Mouse (Mus musculus) myocyte (in vitro differentiated cells): ENCODE measurements around the gene Eif5b.

ENCODE experiments used
- MAX ChIP-seq: IDR thresholded peaks from one replicate; pipeline ENCODE4 v1.6.1; 2011; ENCODE audit warnings: low read depth, mild to moderate bottlenecking, control low read depth
- MYOG ChIP-seq, 3 experiments: IDR thresholded peaks; one replicate each; pipeline ENCODE4 v1.6.1; 2011; ENCODE audit warnings: control low read depth in 2 of 3, low read depth in 2 of 3, mild to moderate bottlenecking in 2 of 3; ENCODE audit not compliant: insufficient read length in 2 of 3, control insufficient read depth in 1 of 3, insufficient read depth in 1 of 3
- POLR2A ChIP-seq: IDR thresholded peaks from one replicate; pipeline ENCODE4 v1.6.1; 2011; ENCODE audit warnings: low read depth, mild to moderate bottlenecking, control low read depth, moderate library complexity; ENCODE audit not compliant: insufficient read length
- REST ChIP-seq: IDR thresholded peaks from one replicate; pipeline ENCODE4 v1.6.1; 2011; ENCODE audit warnings: mild to moderate bottlenecking, control low read depth, moderate library complexity; ENCODE audit not compliant: insufficient read depth, insufficient read length

DNA sequence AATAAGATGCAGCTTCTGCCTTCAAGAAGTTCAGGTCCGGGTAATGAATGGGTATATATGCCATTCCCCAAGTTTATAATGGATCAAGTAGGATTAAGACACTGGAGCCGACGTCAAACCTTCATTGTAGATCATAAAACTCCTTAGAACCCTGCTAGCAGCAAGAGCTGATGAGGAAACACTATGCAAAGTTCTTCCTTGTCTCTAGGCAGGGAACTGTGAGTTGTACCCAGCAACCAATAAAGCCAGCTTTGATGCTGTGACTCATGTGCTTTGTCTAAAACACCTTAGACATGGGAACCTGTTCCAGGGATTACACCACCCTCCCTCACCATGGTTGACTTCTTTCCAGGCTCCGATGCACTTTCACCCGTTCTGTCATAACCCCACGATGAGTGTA is 29.1 kb upstream of the Eif5b start:
- TF ChIP-seq MAX (no peak), REST (no peak), POLR2A (no peak), MYOG (IDR thresholded peaks at IDR 0.05; ENCODE audit: control insufficient read depth in 1 of 3, insufficient read depth in 1 of 3, insufficient read length in 2 of 3, low read depth in 2 of 3) (no peak)
